Mouse (Mus musculus) macrophage (primary cell): Measurements from ENCODE around the gene Fndc5. TPM values are rescaled to one million over a fixed set of nuclear protein-coding genes. Genes with fewer than 3 reads are reported as not detected.

Experiments used
- H3K27ac ChIP-seq: fragments of 350-480 bp; formaldehyde crosslinking; 2 replicates; pipeline ENCODE4 v1.9.0; 2021
- H3K36me3 ChIP-seq: fragments of 350-480 bp; formaldehyde crosslinking; 2 replicates; pipeline ENCODE4 v1.9.0; 2021; ENCODE audit errors: inconsistent target
- H3K4me3 ChIP-seq: fragments of 350-480 bp; formaldehyde crosslinking; 2 replicates; pipeline ENCODE4 v1.9.0; 2021; ENCODE audit errors: inconsistent target
- H3K79me2 ChIP-seq: fragments of 350-480 bp; formaldehyde crosslinking; 2 replicates; pipeline ENCODE4 v1.9.0; 2021; ENCODE audit errors: inconsistent target
- WGBS: methylation state at CpG from one replicate; pipeline ENCODE4 v1.1.7; 2026; ENCODE audit warnings: inconsistent platforms; ENCODE audit not compliant: missing documents; 5-methylcytosine and 5-hydroxymethylcytosine counted together
- polyA plus RNA-seq: library from polyadenylated mRNA; stranded (reverse); fragments of 250-400 nt; gene quantifications from 3 replicates; pipeline ENCODE4 v1.2.4, GENCODE M21; 2018; ENCODE audit warnings: inconsistent platforms
- total RNA-seq, 78 experiments: library from RNA; depleted of rRNA; stranded (reverse); fragments of 250-400 nt; gene quantifications; 1 replicate in 9 of 78; 2 replicates in 24 of 78; 3 replicates in 43 of 78; 4 replicates in 2 of 78; pipeline ENCODE4 v1.2.4; 2018; ENCODE audit warnings: inconsistent platforms in 56 of 78

Fndc5 gene
- total RNA-seq (2018; cell fraction: chromatin; rRNA removed), result under 1 TPM in 1 of 26 experiments, not detected in 25; 0.22 TPM
- total RNA-seq (2018; cell fraction: cytosol; rRNA removed), result not detected
- 1 to 10 TPM in 1 of 26 experiments, under 1 TPM in 1, not detected in 24; 0.18 to 1.4 TPM for total RNA-seq (2018; cell fraction: nucleus; rRNA removed)
- not detected in 3 replicates for polyA plus RNA-seq

DNA sequence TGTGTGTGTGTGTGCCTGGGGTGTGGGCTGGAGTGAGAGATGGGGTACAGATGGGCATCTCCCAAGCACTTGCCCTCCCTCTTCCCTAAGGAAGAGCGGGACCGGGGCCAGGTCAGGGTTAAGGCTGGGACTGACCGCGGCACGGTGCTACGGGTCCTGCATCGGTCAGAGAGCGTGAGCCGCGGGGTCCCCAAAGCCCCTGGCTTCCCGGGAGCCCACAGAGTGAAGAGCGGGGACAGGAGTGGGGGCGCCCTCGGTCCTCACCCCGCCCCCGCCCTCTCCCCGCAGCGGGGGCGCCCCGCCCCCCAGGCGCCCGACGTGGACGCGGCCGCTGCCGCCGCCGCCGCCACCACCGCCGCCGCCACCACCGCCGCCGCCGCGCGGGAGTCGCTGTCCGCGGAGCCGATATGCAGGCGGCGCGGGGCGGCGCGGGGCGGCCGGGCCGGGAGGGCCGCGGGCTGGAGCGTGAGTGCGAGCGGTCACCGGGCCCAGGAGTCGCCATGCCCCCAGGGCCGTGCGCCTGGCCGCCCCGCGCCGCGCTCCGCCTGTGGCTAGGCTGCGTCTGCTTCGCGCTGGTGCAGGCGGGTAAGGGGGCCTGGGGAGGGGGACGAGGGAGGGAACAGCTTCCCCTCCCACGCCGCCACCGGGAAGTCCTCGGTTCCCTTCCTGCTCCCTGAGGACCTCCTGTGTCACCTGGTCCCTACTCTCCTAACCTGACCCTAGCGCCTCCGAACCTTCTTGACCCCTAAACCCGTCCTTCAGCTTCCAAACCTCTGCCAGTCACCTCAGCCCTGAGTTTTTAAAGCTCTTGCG is at the start of gene Fndc5:
Gene Fndc5 (plus strand): TSS at position 421 of the 813 bp plus-strand sequence.
- H3K27ac ChIP-seq, result no peak within 1 kb of the TSS
- no peak within 1 kb of the TSS for H3K4me3 ChIP-seq
- no peaks in the 10 kb centered on the region for H3K79me2 ChIP-seq
- no peaks in the 10 kb centered on the region for H3K36me3 ChIP-seq
- 8% methylated on average over 30 of the region's 80 CpGs for WGBS

DNA sequence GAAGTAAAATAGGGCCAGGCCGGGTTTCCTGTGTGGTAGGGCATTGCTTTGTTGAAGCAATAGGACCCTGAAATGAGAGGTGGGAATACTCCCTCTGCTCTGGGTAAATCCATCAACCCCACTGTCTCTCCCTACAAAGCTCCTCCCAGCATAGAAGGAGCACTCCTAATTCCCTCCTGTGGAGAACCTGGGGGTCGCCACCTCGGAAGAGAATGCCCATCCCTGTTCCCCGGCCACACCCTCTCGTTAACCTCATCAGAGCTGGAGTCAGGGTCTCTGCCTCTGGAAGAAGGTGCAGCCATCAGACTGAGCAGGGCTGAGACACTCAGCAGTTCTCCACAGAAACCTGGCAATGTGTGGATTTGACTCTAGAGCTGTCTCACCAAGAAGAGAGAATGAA is 48.9 kb upstream of the Fndc5 start:
- Histone ChIP-seq H3K79me2 (no peaks in the 10 kb centered on the region), H3K27ac (no peak overlapping the region), H3K36me3 (peaks cover 21% of the 10 kb centered on the region), H3K4me3 (no peak overlapping the region)
- WGBS, result 90% methylated on average over 5 of the region's 5 CpGs

DNA sequence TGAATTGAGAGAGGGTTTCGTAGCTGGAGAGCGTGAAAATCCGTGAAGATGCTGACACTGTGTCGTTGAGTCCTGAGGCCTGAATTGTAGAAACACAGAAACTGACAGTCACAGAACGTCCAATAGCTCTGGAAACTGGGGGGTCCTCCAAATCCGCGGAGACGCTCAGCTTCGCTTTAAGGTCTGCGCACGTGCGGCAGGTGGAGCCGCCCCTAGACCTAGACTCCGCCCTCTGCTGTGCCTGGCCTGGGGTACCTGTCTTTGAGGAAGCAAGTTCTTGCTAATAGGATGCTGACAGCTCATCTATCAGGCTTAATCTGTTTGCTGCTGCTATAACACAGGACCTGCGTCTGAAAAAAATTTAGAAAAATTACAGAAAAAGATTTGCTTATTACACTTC is 41.5 kb upstream of the Fndc5 start:
- 38% methylated on average over 15 of the region's 15 CpGs for WGBS
- Histone ChIP-seq H3K36me3 (no peaks in the 10 kb centered on the region), H3K79me2 (no peaks in the 10 kb centered on the region), H3K27ac (no peak overlapping the region), H3K4me3 (no peak overlapping the region)

DNA sequence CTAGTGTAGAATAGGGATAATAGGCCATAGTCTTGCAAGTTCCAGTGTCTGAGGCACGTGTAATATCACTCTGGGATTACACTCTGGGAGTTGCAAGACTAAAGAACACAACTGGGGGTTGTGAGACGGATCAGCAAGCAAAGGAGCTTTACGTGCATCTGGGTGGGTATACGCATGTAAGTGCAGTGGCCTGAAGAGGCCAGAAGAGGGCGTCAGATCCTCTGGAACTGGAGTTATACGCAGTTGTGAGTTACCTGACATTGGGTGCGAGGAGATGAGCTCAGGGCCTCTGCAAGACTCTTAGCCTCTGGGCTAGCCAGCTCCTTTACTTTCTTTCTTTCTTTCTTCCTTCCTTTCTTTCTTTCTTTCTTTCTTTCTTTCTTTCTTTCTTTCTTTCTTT is 39.8 kb upstream of the Fndc5 start:
- Histone ChIP-seq H3K4me3 (no peak overlapping the region), H3K27ac (no peak overlapping the region), H3K36me3 (no peaks in the 10 kb centered on the region), H3K79me2 (no peaks in the 10 kb centered on the region)
- WGBS, result 78% methylated on average over 7 of the region's 7 CpGs

DNA sequence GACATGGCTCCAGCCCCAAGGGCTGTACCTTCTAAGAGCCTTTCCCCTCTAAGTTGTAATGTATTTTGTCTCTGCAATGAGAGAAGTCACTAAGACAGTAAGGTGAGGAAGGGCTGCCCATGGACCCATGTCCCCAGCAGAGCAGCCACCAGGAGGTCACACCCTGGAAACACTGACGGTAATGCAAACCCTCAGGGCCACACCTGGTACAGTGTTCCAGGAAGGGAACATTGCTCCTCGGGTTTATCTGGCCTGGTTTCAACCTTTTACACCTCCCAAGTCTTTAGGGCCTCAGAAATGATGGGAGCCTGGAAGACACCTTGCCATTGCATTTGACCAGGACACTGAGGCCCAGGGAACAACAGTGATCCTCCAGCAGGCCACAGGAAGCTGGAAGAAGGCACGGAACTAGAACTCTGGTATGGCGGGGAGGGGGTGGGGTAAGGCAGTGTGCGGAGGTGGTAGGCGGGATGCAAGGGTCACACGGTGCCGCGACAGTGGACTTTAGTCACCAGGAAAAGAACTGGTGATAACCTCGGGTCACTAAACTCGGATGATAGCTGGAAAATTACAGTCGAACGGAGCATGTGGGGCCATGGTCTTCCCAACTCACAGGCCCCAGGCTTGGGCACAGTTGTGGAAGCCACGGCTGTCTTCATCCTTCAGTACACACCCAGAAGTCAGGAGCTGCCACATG is 34.5 kb upstream of the Fndc5 start:
- no peaks in the 10 kb centered on the region for H3K79me2 ChIP-seq
- H3K27ac ChIP-seq, result no peak overlapping the region
- no peaks in the 10 kb centered on the region for H3K36me3 ChIP-seq
- 88% methylated on average over 14 of the region's 14 CpGs for WGBS
- no peak overlapping the region for H3K4me3 ChIP-seq

DNA sequence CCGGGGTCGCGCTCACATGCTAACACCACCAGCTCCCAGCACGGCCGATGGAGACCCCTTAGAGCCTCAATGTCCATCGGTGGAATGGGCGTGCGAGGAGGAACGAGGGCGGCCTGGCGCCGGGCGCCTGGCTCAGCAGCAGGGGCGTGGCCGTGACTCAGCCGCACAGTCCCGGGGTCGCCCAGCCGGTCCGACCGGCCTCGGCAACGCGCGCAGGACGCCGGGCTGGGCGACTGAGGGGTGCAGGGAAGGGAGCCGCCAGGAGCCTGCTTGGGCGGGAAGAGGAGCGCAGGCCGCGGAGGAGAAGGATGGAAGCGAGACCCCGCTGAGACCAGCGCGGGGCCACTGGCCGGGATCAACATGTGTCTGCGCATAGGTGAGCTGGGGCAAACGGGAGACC is 31.4 kb upstream of the Fndc5 start, which contains the start of gene Tmem54:
Gene Tmem54 (plus strand): TSS at position 193 of the 400 bp plus-strand sequence.
- no peak within 1 kb of the TSS for H3K4me3 ChIP-seq
- WGBS, result 5% methylated on average over 36 of the region's 40 CpGs
- no peak within 1 kb of the TSS for H3K27ac ChIP-seq
- no peaks in the 10 kb centered on the region for H3K36me3 ChIP-seq
- H3K79me2 ChIP-seq, result no peaks in the 10 kb centered on the region

DNA sequence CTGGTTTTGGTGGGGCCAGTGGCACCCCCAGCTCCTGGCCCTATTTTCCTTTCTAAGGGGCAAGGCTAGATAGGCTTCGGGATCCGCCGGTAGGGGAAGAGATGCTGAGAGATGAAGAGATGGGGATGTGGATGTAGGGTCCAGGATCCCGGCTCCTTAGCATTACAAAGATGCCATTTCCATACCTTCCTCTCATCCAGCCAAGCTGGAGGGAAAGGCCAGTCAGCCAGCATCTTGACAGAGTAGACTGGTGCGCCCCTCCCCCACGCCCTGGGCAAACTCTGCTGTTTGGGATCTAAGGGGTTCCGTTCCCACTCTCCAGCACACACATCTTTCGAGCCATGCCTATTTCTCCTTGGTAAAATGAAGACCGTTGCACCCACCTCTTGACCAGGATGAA is 30.7 kb upstream of the Fndc5 start:
- H3K27ac ChIP-seq, result no peak overlapping the region
- H3K4me3 ChIP-seq, result no peak overlapping the region
- H3K36me3 ChIP-seq, result no peaks in the 10 kb centered on the region
- WGBS, result 47% methylated on average over 8 of the region's 9 CpGs
- H3K79me2 ChIP-seq, result no peaks in the 10 kb centered on the region

DNA sequence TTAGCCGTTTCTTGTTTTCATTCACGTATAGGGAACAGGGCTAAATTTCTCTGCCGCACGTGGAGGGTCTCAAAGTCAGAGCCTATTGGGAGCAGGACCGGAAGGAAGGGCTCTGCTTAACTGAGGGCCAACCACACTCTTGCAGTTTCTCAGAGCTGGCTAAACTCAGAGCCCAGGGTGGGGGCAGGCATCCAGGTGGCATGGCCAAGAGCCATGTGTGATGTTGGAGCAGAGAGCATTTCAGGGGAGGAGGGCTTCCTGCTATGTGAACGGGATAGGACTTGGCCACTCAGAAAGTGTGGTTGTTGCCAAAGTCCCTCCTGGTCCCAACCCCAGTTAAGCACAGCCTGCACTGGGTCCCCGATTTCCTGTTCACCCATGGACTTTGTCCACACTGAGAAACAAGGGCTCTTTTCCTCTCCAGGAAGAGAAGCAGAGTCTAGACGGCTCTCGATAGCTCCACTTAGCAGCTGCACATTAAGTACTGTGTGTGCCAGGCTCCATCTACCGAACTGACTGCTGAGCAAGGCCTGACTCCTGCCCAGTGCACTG is 29.4 kb upstream of the Fndc5 start:
- 54% methylated on average over 10 of the region's 10 CpGs for WGBS
- H3K36me3 ChIP-seq, result no peaks in the 10 kb centered on the region
- H3K27ac ChIP-seq, result no peak overlapping the region
- H3K4me3 ChIP-seq, result no peak overlapping the region
- no peaks in the 10 kb centered on the region for H3K79me2 ChIP-seq

DNA sequence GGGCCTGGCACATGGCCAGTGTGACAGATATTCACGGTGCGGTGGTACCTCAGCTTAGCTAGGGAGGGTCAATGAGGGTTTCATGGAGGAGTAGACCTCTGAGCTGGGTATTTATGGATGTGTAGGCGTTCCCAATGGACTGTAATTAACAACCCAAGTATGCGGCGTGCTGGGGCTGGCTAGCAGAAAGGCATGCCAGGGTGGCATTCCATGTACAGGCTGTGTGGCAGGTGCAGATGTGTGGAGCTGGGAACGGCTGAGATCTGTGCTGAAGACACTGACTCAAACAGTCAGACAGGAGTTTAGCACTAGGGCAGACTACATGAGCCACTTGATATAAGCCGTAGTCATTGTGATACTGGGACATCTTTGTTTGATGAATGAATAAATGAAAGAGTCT is 28.2 kb upstream of the Fndc5 start:
- no peak overlapping the region for H3K4me3 ChIP-seq
- WGBS, result 89% methylated on average over 7 of the region's 7 CpGs
- no peaks in the 10 kb centered on the region for H3K79me2 ChIP-seq
- H3K36me3 ChIP-seq, result no peaks in the 10 kb centered on the region
- no peak overlapping the region for H3K27ac ChIP-seq

DNA sequence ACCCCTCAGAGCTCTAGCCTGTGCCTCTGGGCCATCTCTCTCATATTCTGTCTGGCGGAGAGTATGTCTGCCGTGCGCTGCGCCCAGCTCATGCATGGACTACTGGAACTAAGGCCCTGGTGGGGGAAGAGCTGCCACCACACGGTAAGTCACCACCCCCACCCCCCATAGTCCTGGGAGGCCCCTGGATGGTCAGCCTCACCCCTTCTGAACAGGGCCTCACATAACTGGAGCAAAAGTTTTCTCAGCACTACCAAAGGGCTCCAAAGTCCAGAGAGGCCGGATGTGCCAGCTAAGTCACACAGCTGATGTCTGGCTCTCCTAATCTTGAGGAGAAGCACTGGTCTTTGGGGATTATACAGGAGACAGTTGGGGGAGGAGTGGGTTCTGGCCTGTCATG is 26.0 kb upstream of the Fndc5 start:
- H3K36me3 ChIP-seq, result no peaks in the 10 kb centered on the region
- WGBS, result 91% methylated on average over 6 of the region's 6 CpGs
- H3K27ac ChIP-seq, result no peak overlapping the region
- H3K4me3 ChIP-seq, result no peak overlapping the region
- H3K79me2 ChIP-seq, result no peaks in the 10 kb centered on the region

DNA sequence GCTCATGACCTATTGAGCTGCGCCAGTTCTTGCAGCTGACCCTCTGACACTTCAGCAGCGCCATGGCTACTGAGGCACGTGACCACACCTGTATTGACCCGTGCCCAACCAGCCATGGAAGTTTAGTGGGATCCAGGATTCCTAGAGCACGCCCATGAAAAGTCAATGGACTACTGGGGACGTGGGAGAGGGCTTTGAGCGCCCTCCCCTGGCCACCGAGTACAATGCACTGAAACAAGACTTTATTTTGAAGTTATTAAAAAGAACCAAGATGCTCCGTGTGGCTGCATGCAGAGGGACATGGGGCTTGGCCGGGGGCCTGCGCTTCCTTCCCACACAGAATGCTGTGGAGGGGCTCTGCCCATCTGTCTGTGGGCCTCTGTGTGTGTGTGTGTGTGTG is 25.4 kb upstream of the Fndc5 start:
- Histone ChIP-seq H3K4me3 (no peak overlapping the region), H3K27ac (no peak overlapping the region), H3K79me2 (no peaks in the 10 kb centered on the region), H3K36me3 (no peaks in the 10 kb centered on the region)
- WGBS, result 56% methylated on average over 11 of the region's 11 CpGs

DNA sequence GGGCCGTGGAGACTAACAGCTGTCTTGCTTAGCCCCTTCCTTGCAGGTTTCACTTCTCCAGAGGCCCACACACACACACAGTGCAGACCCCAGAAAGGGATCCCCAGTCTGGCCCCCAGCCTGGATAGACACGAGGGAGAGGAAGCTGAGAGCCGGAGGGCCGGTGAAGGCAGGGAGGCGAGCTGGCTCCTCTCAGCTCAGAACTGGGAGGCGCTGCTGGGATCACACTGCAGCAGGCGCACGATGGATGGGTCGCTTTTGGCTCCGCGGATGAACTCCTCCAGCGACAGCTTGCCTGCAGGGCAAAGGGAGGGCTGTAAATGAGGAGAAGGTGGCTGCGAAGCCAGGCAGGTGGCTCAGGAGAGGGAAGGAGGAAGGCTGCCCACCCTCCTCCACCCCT is 24.6 kb upstream of the Fndc5 start:
- no peaks in the 10 kb centered on the region for H3K79me2 ChIP-seq
- H3K36me3 ChIP-seq, result no peaks in the 10 kb centered on the region
- WGBS, result 63% methylated on average over 12 of the region's 13 CpGs

DNA sequence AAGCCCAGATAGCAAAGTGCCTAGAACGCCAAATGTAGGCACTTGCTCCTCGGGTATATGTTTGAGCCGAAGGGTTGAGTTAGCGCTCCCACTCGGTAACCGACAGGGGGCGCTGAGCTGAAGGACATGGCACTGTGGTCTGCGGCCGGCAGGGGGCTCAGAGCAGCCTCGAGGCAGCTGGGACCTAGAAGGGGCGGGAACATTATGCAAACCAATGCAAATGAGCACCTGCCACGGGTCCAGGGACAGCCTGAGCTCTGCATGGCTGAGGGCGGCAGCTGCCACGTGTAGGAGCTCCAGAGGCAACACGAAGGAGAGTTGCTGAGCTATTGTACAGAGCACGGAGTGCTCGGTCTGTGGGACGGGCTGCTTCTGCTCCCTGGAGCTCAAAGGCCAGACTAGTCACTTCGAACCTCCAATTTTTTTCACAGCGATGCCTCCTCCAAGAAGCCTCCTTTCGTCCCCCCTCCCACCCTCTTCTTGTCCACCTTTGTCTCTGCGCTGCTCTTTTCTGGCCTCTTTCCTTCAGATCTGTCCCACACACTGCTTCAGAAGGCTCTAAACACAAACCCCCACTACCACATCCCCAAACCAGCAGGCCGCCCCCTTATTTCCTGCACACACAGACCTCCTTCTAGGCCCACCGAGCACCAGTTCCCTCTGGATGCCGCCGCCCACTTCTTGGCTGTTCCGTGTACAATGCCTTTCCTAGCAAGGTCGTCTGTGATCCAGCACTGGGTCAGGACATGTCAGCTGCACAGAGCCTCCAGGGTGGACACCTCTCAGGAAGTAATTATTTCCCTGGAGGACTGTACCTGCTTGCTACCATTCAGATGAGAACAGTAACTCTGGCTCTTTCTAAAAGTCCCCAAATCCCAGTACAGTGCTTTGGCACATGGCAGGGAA is 23.5 kb upstream of the Fndc5 start:
- no peak overlapping the region for H3K4me3 ChIP-seq
- no peaks in the 10 kb centered on the region for H3K36me3 ChIP-seq
- no peaks in the 10 kb centered on the region for H3K79me2 ChIP-seq
- H3K27ac ChIP-seq, result no peak overlapping the region
- 36% methylated on average over 28 of the region's 28 CpGs for WGBS

More for the DNA sequence above, 24.6 kb upstream of the Fndc5 start:
- Histone ChIP-seq H3K4me3 (no peak overlapping the region), H3K27ac (no peak overlapping the region)

DNA sequence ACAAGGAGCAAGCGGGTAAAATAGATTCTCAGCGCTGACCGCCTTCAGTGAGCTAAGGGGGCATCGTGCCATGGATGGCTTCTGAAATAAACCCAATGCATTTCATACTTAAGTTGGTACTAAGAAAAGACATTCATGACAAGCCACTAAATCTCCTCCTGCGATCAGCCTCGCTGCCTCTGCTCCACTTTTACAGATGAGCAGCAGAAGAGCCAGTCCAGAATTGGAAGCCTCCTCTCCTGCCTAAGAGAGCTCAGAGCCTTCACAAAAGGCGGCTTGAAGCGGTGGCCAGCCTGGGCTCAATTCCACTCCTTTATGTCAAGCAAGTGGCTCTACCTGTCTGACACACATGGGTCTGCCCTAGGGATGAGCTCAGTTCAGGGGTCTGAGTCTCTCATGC is 20.1 kb upstream of the Fndc5 start:
- 96% methylated on average over 8 of the region's 8 CpGs for WGBS
- H3K79me2 ChIP-seq, result no peaks in the 10 kb centered on the region
- no peak overlapping the region for H3K27ac ChIP-seq
- no peak overlapping the region for H3K4me3 ChIP-seq
- H3K36me3 ChIP-seq, result no peaks in the 10 kb centered on the region
